Mouse (Mus musculus) hindbrain, embryonic 12.5 days (tissue): Measurements from ENCODE around the gene Rnaseh2b. TPM values are rescaled to one million over a fixed set of nuclear protein-coding genes. Genes with fewer than 3 reads are reported as not detected.

ENCODE experiments used
- ATAC-seq: fragments of 200-750 bp; cut with Nextera tagmentation; 2 replicates; pipeline ENCODE4 v1.8.0; 2017; ENCODE audit warnings: moderate TSS enrichment; ENCODE audit not compliant: low FRiP score
- H3K27ac ChIP-seq: fragments of 300-500 bp; sonication (generic); 2 replicates; pipeline ENCODE4 v1.5.1; 2016; ENCODE audit warnings: mild to moderate bottlenecking
- H3K27me3 ChIP-seq: fragments of 300-500 bp; sonication (generic); 2 replicates; pipeline ENCODE4 v1.6.1; 2016; ENCODE audit warnings: mild to moderate bottlenecking
- H3K36me3 ChIP-seq: fragments of 300-500 bp; sonication (generic); 2 replicates; pipeline ENCODE4 v1.6.1; 2016; ENCODE audit warnings: mild to moderate bottlenecking
- H3K4me1 ChIP-seq: fragments of 300-500 bp; sonication (generic); 2 replicates; pipeline ENCODE4 v1.6.1; 2016
- H3K4me2 ChIP-seq: fragments of 300-500 bp; sonication (generic); replicated peaks from 2 replicates; pipeline ENCODE4 v1.6.1; 2016; ENCODE audit warnings: mild to moderate bottlenecking
- H3K4me3 ChIP-seq: fragments of 300-500 bp; sonication (generic); 2 replicates; pipeline ENCODE4 v1.5.1; 2016; ENCODE audit warnings: mild to moderate bottlenecking
- H3K9ac ChIP-seq: fragments of 300-500 bp; sonication (generic); 2 replicates; pipeline ENCODE4 v1.6.1; 2016; ENCODE audit warnings: mild to moderate bottlenecking, moderate library complexity
- H3K9me3 ChIP-seq: fragments of 300-500 bp; sonication (generic); replicated peaks from 2 replicates; pipeline ENCODE4 v1.6.1; 2016; ENCODE audit warnings: mild to moderate bottlenecking
- WGBS: fragments of 180-500 bp; shearing (Covaris S2); methylation state at CpG from one replicate; pipeline ENCODE4 v1.1.7; 2016; 5-methylcytosine and 5-hydroxymethylcytosine counted together
- polyA plus RNA-seq: library from polyadenylated mRNA; unstranded; fragments of >200 nt; fragmentation: Nextera tagmentation; extraction: Ambion mirVana; gene quantifications from 2 replicates; pipeline ENCODE4 v1.2.1, GENCODE M21; 2016

Rnaseh2b gene
- polyA plus RNA-seq, 1 experiment from 2014 or later, result 37.4 TPM

DNA sequence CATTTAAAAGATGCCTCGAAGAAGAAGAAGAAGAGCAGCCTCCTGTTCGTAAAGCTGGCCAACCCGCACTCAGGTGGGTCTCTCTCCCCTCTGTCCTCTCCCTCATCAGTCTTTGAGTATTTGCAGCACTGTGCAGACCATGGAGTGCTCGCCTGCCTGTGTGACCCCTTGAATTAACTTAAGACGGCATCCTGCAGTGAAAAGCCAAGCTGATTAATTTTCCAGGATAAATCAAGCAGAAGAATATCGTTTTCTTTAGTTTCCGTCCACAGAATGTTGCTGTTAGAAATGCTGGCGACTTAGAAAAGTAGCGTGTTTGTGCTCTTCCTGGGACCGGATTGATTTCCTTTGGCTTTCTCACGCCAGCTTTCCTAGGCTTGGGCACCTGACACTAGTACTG is 54.2 kb downstream of the Rnaseh2b start:
- no peaks in the 10 kb centered on the region for H3K27me3 ChIP-seq
- no peaks in the 10 kb centered on the region for H3K9me3 ChIP-seq
- ATAC-seq, result no peak
- no peaks in the 10 kb centered on the region for H3K36me3 ChIP-seq
- no peak overlapping the region for H3K27ac ChIP-seq
- H3K4me3 ChIP-seq, result no peak overlapping the region
- no peak overlapping the region for H3K4me2 ChIP-seq
- no peak overlapping the region for H3K9ac ChIP-seq
- WGBS, result 61% methylated on average over 11 of the region's 11 CpGs
- H3K4me1 ChIP-seq, result peaks cover 5% of the 10 kb centered on the region; the same call in 1 of the 2 replicates

DNA sequence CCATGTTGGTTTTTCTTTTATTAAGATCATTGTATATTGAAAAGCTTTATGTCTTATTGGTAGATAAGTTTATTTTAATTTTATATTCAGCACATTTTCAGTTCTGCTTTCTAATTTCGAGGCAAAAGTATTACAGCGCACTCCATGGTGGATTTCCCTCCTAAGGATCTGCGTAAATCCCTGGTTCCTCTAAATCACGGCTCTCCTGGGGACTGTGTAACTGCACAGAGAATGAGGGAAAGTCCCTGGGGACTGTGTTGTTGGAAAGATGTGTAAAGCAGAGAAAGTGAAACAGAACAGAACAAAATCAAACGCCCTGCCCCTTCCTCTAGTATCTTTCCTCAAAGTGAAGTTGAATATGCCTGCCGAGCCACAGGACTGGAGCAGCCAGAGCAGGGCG is 54.7 kb downstream of the Rnaseh2b start:
- no peak overlapping the region for H3K9ac ChIP-seq

DNA sequence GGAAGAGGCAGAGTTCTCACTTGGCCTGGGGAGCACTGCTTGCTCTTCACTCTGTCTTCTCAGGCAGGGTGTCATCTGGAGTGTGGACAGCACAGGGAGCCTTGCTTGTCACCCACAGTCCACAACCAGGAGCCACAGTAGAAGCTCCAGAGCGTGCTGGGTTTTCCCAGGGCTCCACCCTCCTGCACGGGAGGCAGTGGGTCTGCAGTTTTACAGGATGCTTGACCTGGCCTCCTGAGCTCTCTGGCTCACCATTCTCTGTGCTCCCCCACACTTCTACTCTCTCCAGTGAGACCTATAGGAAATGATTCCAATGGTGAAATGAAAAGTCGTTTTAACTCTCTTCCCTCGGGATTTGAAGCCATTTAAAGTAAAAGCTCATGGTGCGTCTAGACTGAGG is 57.4 kb downstream of the Rnaseh2b start:
- H3K9me3 ChIP-seq, result no peaks in the 10 kb centered on the region
- no peak overlapping the region for H3K9ac ChIP-seq
- H3K4me1 ChIP-seq, result peaks cover 5% of the 10 kb centered on the region; the same call in 1 of the 2 replicates
- ATAC-seq, result no peak
- H3K36me3 ChIP-seq, result peaks cover 5% of the 10 kb centered on the region; the same call in 1 of the 2 replicates
- no peak overlapping the region for H3K27ac ChIP-seq
- WGBS, result 75% methylated on average over 5 of the region's 5 CpGs
- no peak overlapping the region for H3K4me3 ChIP-seq
- no peak overlapping the region for H3K4me2 ChIP-seq
- no peaks in the 10 kb centered on the region for H3K27me3 ChIP-seq

More for the DNA sequence above, 54.7 kb downstream of the Rnaseh2b start:
- 82% methylated on average over 7 of the region's 7 CpGs for WGBS
- Histone ChIP-seq H3K4me2 (no peak overlapping the region), H3K4me1 (peaks cover 5% of the 10 kb centered on the region; the same call in 1 of the 2 replicates), H3K36me3 (no peaks in the 10 kb centered on the region), H3K9me3 (no peaks in the 10 kb centered on the region), H3K4me3 (no peak overlapping the region), H3K27ac (no peak overlapping the region), H3K27me3 (no peaks in the 10 kb centered on the region)
- ATAC-seq, result no peak

DNA sequence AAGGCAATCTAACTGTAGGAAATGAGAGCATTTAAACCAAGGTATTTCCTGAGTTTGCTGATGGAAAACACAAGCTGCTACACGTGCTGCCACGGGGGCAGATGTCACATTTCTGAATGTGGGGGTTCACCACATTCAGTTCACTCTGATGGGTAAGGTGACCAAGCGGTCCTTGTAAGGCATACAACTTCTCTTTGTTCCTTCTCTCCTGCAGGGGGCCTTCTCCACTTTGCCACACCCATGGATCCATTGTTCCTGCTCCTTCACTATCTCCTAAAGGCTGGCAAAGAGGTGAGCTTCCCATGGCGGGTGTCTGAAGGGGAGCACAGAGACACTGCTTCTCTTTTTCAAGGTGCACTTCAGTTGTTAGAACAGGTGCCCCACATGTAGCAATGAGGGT is 57.8 kb downstream of the Rnaseh2b start:
- no peak overlapping the region for H3K4me2 ChIP-seq

DNA sequence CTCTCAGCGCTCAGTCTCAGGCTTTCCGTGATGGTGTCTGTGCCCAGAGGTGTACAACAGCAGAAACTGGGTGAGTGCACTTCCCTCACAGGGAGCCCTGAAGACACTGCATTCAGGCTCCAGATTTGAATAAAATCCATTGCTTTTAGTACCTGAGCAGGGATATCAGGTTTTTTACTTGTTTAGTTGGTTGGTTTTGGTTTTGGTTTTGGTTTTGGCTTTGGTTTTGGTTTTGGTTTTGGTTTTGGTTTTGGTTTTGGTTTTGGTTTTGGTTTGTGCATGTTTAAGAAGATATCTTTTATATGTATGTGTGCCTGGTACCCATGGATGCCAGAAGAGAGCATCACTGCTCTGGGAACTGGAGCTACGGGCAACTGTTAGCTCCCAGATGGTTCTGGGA is 58.5 kb downstream of the Rnaseh2b start:
- no peak overlapping the region for H3K4me3 ChIP-seq
- H3K27ac ChIP-seq, result no peak overlapping the region
- no peaks in the 10 kb centered on the region for H3K9me3 ChIP-seq
- 97% methylated on average over 3 of the region's 3 CpGs for WGBS
- no peak overlapping the region for H3K9ac ChIP-seq
- no peak overlapping the region for H3K4me2 ChIP-seq
- H3K4me1 ChIP-seq, result peaks cover 5% of the 10 kb centered on the region; the same call in 1 of the 2 replicates
- ATAC-seq, result no peak
- H3K36me3 ChIP-seq, result peaks cover 5% of the 10 kb centered on the region; the same call in 1 of the 2 replicates
- no peaks in the 10 kb centered on the region for H3K27me3 ChIP-seq

More for the DNA sequence above, 57.8 kb downstream of the Rnaseh2b start:
- H3K9me3 ChIP-seq, result no peaks in the 10 kb centered on the region
- 77% methylated on average over 4 of the region's 4 CpGs for WGBS
- no peak overlapping the region for H3K27ac ChIP-seq
- H3K4me3 ChIP-seq, result no peak overlapping the region
- peaks cover 5% of the 10 kb centered on the region; the same call in 1 of the 2 replicates for H3K4me1 ChIP-seq
- H3K27me3 ChIP-seq, result no peaks in the 10 kb centered on the region
- peaks cover 5% of the 10 kb centered on the region; the same call in 1 of the 2 replicates for H3K36me3 ChIP-seq
- H3K9ac ChIP-seq, result no peak overlapping the region
- no peak for ATAC-seq

DNA sequence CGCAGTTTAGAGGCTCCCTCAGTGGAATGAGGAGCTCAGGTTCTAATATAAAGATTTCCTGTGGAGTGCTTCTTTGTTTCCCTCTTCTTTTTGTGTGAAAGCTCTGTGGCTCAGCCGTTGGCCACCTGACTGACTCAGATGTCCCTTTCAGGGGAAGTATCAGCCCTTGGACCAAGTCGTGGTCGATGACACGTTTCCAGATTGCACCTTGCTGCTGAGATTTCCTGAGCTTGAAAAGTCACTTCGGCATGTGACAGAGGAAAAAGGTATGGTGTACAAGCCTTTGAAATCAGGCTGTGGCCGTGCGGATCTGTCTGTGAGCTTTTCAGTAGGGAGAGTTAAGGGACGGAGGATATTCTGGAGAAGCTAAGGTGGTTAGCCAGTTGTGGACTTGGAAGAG is 61.0 kb downstream of the Rnaseh2b start:
- Histone ChIP-seq H3K9ac (no peak overlapping the region), H3K27ac (no peak overlapping the region), H3K9me3 (no peaks in the 10 kb centered on the region), H3K36me3 (peaks cover 5% of the 10 kb centered on the region; the same call in 1 of the 2 replicates), H3K4me2 (no peak overlapping the region), H3K27me3 (no peaks in the 10 kb centered on the region), H3K4me1 (no peaks in the 10 kb centered on the region), H3K4me3 (no peak overlapping the region)
- no peak for ATAC-seq
- WGBS, result 77% methylated on average over 9 of the region's 9 CpGs

DNA sequence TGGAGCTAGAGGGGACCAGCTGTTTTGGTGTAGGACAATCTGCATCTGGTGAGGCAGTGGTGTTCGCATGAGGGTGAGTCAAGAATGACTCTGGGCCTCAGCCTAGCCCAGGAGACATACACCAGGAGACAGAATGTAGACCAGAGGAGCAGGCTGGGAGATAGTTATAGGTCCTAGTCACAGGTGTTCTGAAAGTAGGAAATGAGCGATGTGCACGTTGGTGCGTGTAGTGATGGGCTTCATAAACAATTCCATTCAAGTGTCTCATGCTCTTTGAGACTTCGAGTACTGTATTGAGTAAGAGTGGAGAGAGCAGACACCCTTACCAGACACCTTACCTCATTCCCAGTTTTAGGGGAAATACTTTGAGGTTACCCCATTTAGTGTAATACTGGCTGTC is 61.4 kb downstream of the Rnaseh2b start:
- Histone ChIP-seq H3K9me3 (no peaks in the 10 kb centered on the region), H3K9ac (no peak overlapping the region), H3K27me3 (no peaks in the 10 kb centered on the region), H3K4me3 (no peak overlapping the region), H3K4me1 (no peaks in the 10 kb centered on the region), H3K27ac (no peak overlapping the region), H3K4me2 (no peak overlapping the region), H3K36me3 (peaks cover 5% of the 10 kb centered on the region; the same call in 1 of the 2 replicates)
- ATAC-seq, result no peak
- WGBS, result 96% methylated on average over 5 of the region's 5 CpGs

DNA sequence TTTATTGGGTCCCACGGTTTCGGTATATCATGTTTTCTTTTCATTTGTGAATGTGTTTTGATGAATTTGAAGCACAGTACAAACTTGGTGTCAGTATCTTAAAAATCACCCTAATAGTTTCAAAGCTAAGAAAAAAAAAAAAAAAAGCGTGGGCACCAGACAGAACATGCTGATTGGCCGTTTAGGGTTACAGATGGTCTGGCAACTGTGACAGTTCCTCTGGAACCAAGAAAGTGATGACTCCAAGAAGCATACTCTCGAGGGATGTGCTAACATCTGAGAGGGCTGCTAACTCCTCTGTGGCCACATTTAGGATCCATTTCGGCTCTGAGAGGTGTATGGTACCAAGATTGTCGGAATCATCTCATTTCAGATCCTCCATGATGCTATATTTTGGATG is 62.8 kb downstream of the Rnaseh2b start:
- Histone ChIP-seq H3K4me2 (no peak overlapping the region), H3K27me3 (no peaks in the 10 kb centered on the region), H3K9ac (no peak overlapping the region), H3K27ac (no peak overlapping the region), H3K4me3 (no peak overlapping the region), H3K36me3 (peaks cover 5% of the 10 kb centered on the region; the same call in 1 of the 2 replicates), H3K9me3 (no peaks in the 10 kb centered on the region), H3K4me1 (no peaks in the 10 kb centered on the region)
- 89% methylated on average over 7 of the region's 7 CpGs for WGBS
- no peak for ATAC-seq

DNA sequence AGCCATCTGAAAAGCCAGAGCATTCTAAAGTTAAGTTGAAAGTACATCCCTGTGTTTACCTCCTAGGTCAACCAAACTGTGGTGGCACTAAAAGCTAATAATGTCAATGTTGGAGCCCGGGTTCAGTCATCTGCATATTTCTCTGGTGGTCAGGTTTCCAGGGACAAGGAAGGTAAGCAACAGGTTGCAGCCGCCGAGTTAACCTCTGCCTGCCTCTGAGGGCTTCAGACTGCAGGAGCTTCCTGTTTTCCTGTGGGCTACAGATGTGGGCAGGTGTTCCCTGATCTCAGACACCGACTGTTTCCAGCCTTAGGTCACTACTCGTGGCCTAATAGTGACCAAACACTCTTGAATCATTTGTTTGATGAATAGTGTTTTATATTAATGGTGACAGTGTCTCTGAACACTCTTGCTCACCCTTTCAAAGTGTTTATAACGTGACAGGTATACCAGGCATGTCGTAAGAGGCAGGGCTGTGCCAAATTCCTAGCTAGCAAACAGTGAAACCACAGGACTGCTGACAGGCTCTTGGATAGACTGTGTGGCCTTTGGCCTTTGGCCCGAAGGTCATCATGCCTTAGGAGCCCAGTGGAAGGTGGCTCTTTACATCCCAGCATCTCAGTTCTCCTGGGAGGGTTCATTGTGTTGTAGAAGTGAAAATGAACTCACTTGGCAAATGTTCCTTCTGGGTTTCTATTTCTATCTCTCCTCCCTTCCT is 69.0 kb downstream of the Rnaseh2b start:
- Histone ChIP-seq H3K9me3 (no peaks in the 10 kb centered on the region), H3K9ac (no peak overlapping the region), H3K27ac (no peak overlapping the region), H3K4me3 (no peak overlapping the region), H3K4me1 (no peaks in the 10 kb centered on the region), H3K36me3 (peaks cover 9% of the 10 kb centered on the region; the same call in 1 of the 2 replicates), H3K4me2 (no peak overlapping the region), H3K27me3 (no peaks in the 10 kb centered on the region)
- ATAC-seq, result no peak
- WGBS, result 79% methylated on average over 8 of the region's 8 CpGs

DNA sequence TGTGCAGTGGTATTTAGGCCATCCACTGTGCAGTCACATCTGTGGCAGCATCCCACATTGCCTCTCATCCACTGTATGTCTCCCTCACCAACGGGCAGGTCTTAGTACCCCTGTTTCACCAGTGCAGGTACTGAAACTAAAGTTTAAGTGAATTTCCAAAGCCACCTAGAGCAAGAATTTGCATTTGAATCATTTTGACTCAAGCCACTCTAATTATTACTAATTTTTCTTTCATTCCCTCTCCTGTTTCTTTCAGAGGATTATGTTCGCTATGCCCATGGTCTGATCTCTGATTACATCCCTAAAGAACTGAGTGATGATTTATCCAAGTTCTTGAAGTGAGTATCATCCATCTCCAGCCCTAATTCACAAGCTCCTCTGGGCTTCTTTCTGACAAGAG is 71.4 kb downstream of the Rnaseh2b start:
- 93% methylated on average over 2 of the region's 2 CpGs for WGBS
- H3K36me3 ChIP-seq, result peaks cover 16% of the 10 kb centered on the region

DNA sequence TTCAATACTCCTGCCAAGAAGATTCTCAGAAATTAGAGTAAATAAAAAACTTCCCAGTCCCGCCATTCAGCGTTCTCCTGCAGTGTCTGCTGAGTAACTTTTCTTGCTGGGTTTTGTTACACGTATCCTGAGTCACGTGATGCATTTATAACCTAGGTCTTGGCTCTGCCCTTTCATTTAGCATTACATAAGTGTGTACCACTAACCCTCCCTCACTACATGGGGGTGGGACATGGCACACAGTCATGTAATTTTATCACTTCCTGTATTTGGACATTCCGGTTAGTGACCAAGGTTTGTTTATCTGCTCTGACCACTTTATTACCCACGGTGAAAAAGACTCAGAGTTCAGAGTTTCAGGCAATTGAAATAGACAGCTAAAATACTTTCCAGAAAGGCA is 78.4 kb downstream of the Rnaseh2b start:
- H3K36me3 ChIP-seq, result peaks cover 13% of the 10 kb centered on the region
- H3K4me1 ChIP-seq, result no peaks in the 10 kb centered on the region
- H3K9ac ChIP-seq, result no peak overlapping the region
- H3K9me3 ChIP-seq, result no peaks in the 10 kb centered on the region
- H3K4me2 ChIP-seq, result no peak overlapping the region
- no peak overlapping the region for H3K27ac ChIP-seq
- H3K27me3 ChIP-seq, result no peaks in the 10 kb centered on the region
- ATAC-seq, result no peak
- WGBS, result 73% methylated on average over 6 of the region's 6 CpGs
- no peak overlapping the region for H3K4me3 ChIP-seq

More for the DNA sequence above, 71.4 kb downstream of the Rnaseh2b start:
- Histone ChIP-seq H3K4me2 (no peak overlapping the region), H3K4me1 (no peaks in the 10 kb centered on the region), H3K9ac (no peak overlapping the region), H3K27ac (no peak overlapping the region), H3K9me3 (no peaks in the 10 kb centered on the region), H3K4me3 (no peak overlapping the region), H3K27me3 (no peaks in the 10 kb centered on the region)
- no peak for ATAC-seq

DNA sequence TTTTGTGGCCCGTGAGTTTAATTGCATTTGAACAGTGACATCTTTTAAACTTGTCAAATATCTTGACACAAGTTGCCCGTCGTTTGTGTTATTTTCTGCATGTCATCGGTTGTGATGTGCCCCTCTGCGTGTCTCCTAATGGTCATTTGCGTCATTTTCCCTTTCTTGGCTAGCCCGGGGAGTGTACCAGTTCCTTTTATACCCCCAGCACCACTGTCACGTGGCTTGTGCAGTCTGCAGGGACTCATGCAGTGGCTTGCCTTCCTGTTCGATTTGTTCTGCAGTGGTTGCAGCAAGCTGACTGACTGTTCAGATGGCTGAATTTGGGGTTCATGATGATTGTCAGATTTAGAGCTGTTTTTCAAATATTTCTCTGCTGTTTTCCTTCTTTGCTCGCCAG is 81.6 kb downstream of the Rnaseh2b start:
- H3K36me3 ChIP-seq, result peaks cover 2% of the 10 kb centered on the region
- no peaks in the 10 kb centered on the region for H3K27me3 ChIP-seq
- H3K9me3 ChIP-seq, result no peaks in the 10 kb centered on the region
- H3K27ac ChIP-seq, result no peak overlapping the region
- H3K4me3 ChIP-seq, result no peak overlapping the region
- 82% methylated on average over 10 of the region's 10 CpGs for WGBS
- H3K9ac ChIP-seq, result peak overlapping the region; percentile 32; the same call in 1 of the 2 replicates
- no peak for ATAC-seq
- H3K4me1 ChIP-seq, result no peaks in the 10 kb centered on the region
- no peak overlapping the region for H3K4me2 ChIP-seq

DNA sequence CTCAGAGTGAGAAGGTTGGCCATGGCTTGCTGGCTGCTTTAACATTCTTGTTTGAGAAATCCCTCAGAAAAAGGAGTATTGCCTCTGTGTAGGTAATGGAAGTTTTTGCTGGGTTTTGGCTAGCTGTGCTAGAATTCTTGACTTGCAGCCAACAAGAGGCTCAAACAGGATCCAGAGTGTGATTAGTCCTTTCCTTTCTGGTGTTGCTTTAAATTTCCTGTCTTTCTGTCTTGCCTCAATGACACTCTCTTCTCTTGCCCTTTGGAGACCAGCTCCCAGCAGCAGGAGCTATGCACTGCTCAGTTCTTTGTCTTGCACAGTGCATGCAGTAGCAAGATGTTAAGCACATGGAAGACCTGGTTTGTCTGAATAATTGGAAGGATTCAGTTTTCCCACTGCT is 83.3 kb downstream of the Rnaseh2b start:
- Histone ChIP-seq H3K36me3 (no peaks in the 10 kb centered on the region), H3K4me1 (no peaks in the 10 kb centered on the region), H3K4me3 (no peak overlapping the region), H3K9me3 (no peaks in the 10 kb centered on the region), H3K27me3 (no peaks in the 10 kb centered on the region), H3K9ac (no peak overlapping the region), H3K4me2 (no peak overlapping the region), H3K27ac (no peak overlapping the region)
- no peak for ATAC-seq
